Mouse (Mus musculus) lung, postnatal 0 days (tissue): Measurements from ENCODE around the gene Mrpl4. TPM values are rescaled to one million over a fixed set of nuclear protein-coding genes. Genes with fewer than 3 reads are reported as not detected.
A peak's percentile ranks its signal among the peaks of the same experiment; 100 is the strongest.

ENCODE experiments used
- ATAC-seq: fragments of 200-750 bp; cut with Nextera tagmentation; 2 replicates; pipeline ENCODE4 v1.8.0; 2017; ENCODE audit warnings: moderate library complexity
- DNase-seq: peaks from one replicate; pipeline ENCODE4 v3.0.0-alpha.2; 2016; ENCODE audit warnings: low spot score
- H3K27ac ChIP-seq: fragments of 300-500 bp; sonication (generic); 2 replicates; pipeline ENCODE4 v1.5.1; 2014; ENCODE audit warnings: antibody characterized with exemption, mild to moderate bottlenecking, low read length, mixed read lengths
- H3K27me3 ChIP-seq: fragments of 300-500 bp; sonication (generic); replicated peaks from 2 replicates; pipeline ENCODE4 v1.6.1; 2014; ENCODE audit warnings: low read length, mixed read lengths; ENCODE audit not compliant: insufficient read depth
- H3K36me3 ChIP-seq: fragments of 300-500 bp; sonication (generic); 2 replicates; pipeline ENCODE4 v1.6.1; 2014; ENCODE audit warnings: low read length, mixed read lengths; ENCODE audit not compliant: insufficient read depth
- H3K4me1 ChIP-seq: fragments of 300-500 bp; sonication (generic); 2 replicates; pipeline ENCODE4 v1.6.1; 2014; ENCODE audit warnings: antibody characterized with exemption, low read depth, low read length, mixed read lengths; ENCODE audit not compliant: insufficient read depth
- H3K4me2 ChIP-seq: fragments of 300-500 bp; sonication (generic); replicated peaks from 2 replicates; pipeline ENCODE4 v1.6.1; 2014; ENCODE audit warnings: low read depth, mild to moderate bottlenecking, low read length, moderate library complexity, mixed read lengths
- H3K4me3 ChIP-seq: fragments of 300-500 bp; sonication (generic); 2 replicates; pipeline ENCODE4 v1.5.1; 2014; ENCODE audit warnings: low read depth, low read length
- H3K9ac ChIP-seq: fragments of 300-500 bp; sonication (generic); replicated peaks from 2 replicates; pipeline ENCODE4 v1.6.1; 2014; ENCODE audit warnings: low read depth, mild to moderate bottlenecking
- H3K9me3 ChIP-seq: fragments of 300-500 bp; sonication (generic); 2 replicates; pipeline ENCODE4 v1.6.1; 2016; ENCODE audit warnings: low read length, mixed read lengths
- CTCF ChIP-seq: IDR thresholded peaks from 2 replicates; pipeline ENCODE4 v1.5.1; 2016; ENCODE audit warnings: antibody characterized with exemption, mild to moderate bottlenecking
- EP300 ChIP-seq: IDR thresholded peaks from 2 replicates; pipeline ENCODE4 v1.6.1; 2016; ENCODE audit warnings: antibody characterized with exemption, mild to moderate bottlenecking, control low read depth
- WGBS: fragments of 180-500 bp; shearing (Covaris S2); extraction: QIAGEN DNeasy Blood & Tissue Kit; methylation state at CpG from one replicate; pipeline ENCODE4 v1.1.7; 2014; 5-methylcytosine and 5-hydroxymethylcytosine counted together
- polyA plus RNA-seq: library from polyadenylated mRNA; unstranded; fragments of >200 nt; fragmentation: Nextera tagmentation; extraction: Ambion mirVana; gene quantifications from 2 replicates; pipeline ENCODE4 v1.2.1, GENCODE M21; 2015

The Mrpl4 gene
- polyA plus RNA-seq, 1 experiment from 2014 or later, result 125 TPM

DNA sequence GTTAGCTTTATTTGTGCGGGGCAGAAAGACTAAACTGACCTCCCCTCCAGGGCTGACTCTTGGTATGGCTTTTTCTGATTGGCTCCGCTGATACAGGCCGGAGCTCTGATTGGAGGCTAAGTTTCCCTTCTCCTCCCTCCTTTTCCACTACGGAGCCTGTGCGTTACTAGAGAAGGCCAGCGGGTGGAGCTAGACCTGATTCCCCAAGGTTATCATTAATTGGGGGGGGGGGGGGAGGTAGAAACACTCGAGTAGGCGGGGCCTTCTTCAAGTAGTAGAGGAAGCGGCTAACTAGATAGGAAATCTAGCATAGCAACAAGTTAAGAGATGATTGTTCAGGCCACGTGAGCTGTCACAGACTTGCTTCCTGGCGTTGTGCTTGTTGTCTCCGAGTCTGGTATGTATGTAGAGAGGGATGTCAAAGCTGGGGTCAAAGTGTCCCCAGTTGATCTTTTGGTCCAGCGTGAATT, 28.3 kb downstream of the Mrpl4 start:
- Histone ChIP-seq H3K4me1 (peaks cover 8% of the 10 kb centered on the region; the same call in 1 of the 2 replicates), H3K27ac (no peak overlapping the region), H3K9me3 (no peaks in the 10 kb centered on the region), H3K4me3 (peak overlapping the region; percentile 46), H3K4me2 (peak overlapping the region; percentile 85), H3K36me3 (0 out of 2 replicates have a peak, but pooled peaks cover 5% of the 10 kb centered on the region), H3K27me3 (peaks cover 26% of the 10 kb centered on the region), H3K9ac (no peak overlapping the region)
- DNase-seq (peak; percentile 98), ATAC-seq (peak; percentile 76)
- TF ChIP-seq CTCF, result peak; percentile 71
- peak; percentile 39; the same call in 1 of the 2 replicates for TF ChIP-seq EP300
- WGBS, result 0% methylated on average over 13 of the region's 13 CpGs

DNA sequence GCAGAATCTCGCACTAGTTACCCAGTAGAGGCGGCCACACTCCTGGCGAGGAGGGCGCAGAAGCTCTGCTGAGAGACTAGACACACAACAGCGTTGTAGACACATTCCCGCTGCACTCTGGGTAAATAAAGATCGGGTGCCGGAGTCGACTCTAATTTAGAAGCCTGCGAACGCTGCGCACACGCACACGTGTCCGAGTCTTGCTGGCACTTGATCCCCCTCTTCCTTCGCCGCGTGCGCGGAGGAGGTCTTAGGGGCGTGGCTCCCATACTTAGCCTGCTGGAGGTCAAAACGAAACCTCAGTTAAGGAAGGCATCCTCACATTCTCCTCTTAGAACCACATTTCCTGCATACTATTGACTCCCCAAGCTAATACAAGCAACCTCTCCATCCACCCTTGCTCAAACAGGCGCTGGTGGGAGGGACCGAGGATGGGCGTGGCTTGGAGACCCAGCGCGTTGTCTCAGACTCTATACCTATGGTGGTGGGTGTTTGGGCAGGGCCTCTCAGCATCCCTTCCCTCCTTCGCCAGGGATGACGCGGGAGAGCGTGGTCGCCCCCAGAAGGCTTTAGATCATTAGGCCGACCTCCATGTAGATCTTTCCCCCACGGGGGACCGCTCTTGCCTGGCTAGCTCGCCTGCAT, 28.8 kb downstream of the Mrpl4 start:
- Histone ChIP-seq H3K36me3 (0 out of 2 replicates have a peak, but pooled peaks cover 5% of the 10 kb centered on the region), H3K9me3 (no peaks in the 10 kb centered on the region), H3K4me3 (peak overlapping the region; percentile 46), H3K4me1 (peaks cover 8% of the 10 kb centered on the region; the same call in 1 of the 2 replicates), H3K4me2 (peak overlapping the region; percentile 85), H3K9ac (no peak overlapping the region), H3K27ac (no peak overlapping the region), H3K27me3 (peaks cover 32% of the 10 kb centered on the region)
- WGBS, result 0% methylated on average over 36 of the region's 36 CpGs
- DNase-seq (peak; percentile 73), ATAC-seq (peak; percentile 27)
- TF ChIP-seq EP300 (no peak), CTCF (no peak)

DNA sequence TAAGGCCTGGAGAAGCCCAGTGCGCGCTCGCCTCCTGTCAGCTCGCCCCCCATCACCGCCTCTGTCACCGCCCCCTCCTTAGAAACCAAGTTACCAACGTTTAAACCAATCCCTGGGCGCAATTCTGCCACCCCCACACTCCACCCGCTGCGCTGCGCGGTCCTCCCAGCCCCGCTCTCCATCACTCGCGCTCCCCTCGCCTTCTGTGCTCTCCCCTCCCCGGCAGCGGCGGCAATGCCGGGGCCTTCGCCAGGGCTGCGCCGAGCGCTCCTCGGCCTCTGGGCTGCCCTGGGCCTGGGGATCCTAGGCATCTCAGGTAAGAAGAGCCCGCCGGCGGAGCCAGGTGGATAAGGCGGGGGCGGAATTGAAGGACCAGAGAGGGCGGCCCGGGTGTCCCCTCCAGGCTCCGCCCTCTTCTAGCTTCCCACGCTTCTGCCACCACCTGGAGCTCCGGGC, 29.4 kb downstream of the Mrpl4 start, which contains the start of gene Icam5:
Icam5 (plus strand) TSS at position 178 of the 456 bp plus-strand sequence.
- Histone ChIP-seq H3K4me2 (peak within 1 kb of the TSS; percentile 85), H3K27ac (no peak within 1 kb of the TSS), H3K9ac (0 out of 2 replicates have a peak within 1 kb of the TSS, but pooled peaks have one; percentile 5), H3K36me3 (0 out of 2 replicates have a peak, but pooled peaks cover 5% of the 10 kb centered on the region), H3K27me3 (peaks cover 35% of the 10 kb centered on the region), H3K4me1 (peaks cover 9% of the 10 kb centered on the region; the same call in 1 of the 2 replicates), H3K4me3 (peak within 1 kb of the TSS; percentile 46), H3K9me3 (no peaks in the 10 kb centered on the region)
- DNase-seq (no peak), ATAC-seq (no peak)
- WGBS, result 2% methylated on average over 27 of the region's 35 CpGs
- TF ChIP-seq EP300 (no peak), CTCF (no peak)

DNA sequence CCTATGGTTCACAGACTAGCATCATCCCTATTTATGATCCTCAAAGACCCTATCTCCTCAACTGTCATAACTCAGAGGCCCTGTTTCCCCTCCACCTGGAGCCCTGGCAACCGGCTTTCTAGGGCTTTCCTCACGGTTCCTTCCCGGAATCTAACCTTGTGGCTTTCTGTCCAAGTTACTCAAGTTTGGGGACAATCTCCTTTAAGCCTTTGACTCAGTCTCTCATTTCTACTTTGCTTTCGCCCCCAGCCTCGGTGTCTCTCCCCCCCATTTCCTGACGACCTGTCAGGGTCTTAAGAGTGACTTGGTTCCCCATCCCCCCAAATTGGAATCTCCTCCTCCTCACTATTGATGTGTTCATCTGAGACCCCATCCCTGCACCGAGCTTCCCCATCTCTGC, 30.0 kb downstream of the Mrpl4 start:
- H3K27me3 ChIP-seq, result peaks cover 39% of the 10 kb centered on the region
- no peak for ATAC-seq
- 0 out of 2 replicates have a peak, but pooled peaks cover 5% of the 10 kb centered on the region for H3K36me3 ChIP-seq
- H3K9ac ChIP-seq, result no peak overlapping the region
- DNase-seq, result no peak
- H3K4me3 ChIP-seq, result peak overlapping the region; percentile 46
- 2% methylated on average over 7 of the region's 7 CpGs for WGBS
- H3K27ac ChIP-seq, result no peak overlapping the region
- H3K4me2 ChIP-seq, result peak overlapping the region; percentile 85
- TF ChIP-seq CTCF (no peak), EP300 (no peak)
- no peaks in the 10 kb centered on the region for H3K9me3 ChIP-seq
- peaks cover 12% of the 10 kb centered on the region; the same call in 1 of the 2 replicates for H3K4me1 ChIP-seq

DNA sequence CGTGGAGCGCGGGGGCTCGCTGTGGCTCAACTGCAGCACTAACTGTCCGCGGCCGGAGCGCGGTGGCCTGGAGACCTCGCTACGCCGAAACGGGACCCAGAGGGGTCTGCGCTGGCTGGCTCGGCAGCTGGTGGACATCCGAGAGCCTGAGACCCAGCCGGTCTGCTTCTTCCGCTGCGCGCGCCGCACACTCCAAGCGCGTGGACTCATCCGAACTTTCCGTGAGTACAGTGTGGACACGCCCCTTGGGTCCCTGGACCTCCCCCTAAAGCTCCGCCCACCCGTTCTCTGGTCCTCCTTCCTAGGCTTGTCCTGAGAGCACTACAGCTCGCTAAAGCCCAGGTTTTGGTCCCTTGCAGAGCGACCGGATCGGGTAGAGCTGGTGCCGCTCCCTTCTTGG, 30.6 kb downstream of the Mrpl4 start:
- TF ChIP-seq EP300 (no peak), CTCF (no peak)
- 0% methylated on average over 24 of the region's 34 CpGs for WGBS
- Histone ChIP-seq H3K27me3 (peaks cover 42% of the 10 kb centered on the region), H3K4me1 (peaks cover 12% of the 10 kb centered on the region; the same call in 1 of the 2 replicates), H3K4me3 (peak overlapping the region; percentile 44), H3K9ac (no peak overlapping the region), H3K9me3 (no peaks in the 10 kb centered on the region), H3K4me2 (peak overlapping the region; percentile 85), H3K36me3 (0 out of 2 replicates have a peak, but pooled peaks cover 4% of the 10 kb centered on the region), H3K27ac (no peak overlapping the region)
- ATAC-seq (peak; percentile 71), DNase-seq (peak; percentile 96)

DNA sequence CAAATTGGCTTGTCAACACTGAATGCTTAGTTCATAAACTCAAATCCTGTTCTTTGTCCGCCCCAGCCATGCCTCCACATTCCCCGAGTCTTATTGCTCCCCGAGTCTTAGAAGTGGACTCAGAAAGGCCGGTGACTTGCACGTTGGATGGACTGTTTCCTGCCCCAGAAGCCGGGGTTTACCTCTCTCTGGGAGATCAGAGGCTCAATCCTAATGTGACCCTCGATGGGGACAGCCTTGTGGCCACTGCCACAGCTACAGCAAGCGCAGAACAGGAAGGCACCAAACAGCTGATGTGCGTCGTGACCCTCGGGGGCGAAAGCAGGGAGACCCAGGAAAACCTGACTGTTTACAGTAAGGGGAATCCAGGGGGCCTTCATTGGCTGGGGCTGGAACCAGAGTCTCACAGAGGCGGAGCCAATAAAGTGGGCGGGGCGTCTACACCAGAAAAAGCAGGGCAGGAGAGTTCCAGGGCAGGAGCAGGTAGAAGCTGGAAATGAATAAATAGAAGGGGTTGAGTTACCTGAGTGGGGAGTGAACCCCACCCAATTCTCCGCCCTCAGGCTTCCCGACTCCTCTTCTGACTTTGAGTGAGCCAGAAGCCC, 32.0 kb downstream of the Mrpl4 start:
- no peaks in the 10 kb centered on the region for H3K9me3 ChIP-seq
- no peaks in the 10 kb centered on the region for H3K36me3 ChIP-seq
- 6% methylated on average over 17 of the region's 17 CpGs for WGBS
- no peak overlapping the region for H3K4me2 ChIP-seq
- ATAC-seq, result no peak
- H3K9ac ChIP-seq, result no peak overlapping the region
- peaks cover 42% of the 10 kb centered on the region for H3K27me3 ChIP-seq
- peak; percentile 10 for DNase-seq
- TF ChIP-seq CTCF, result no peak
- no peak for TF ChIP-seq EP300
- H3K4me3 ChIP-seq, result no peak overlapping the region
- H3K27ac ChIP-seq, result no peak overlapping the region
- peaks cover 12% of the 10 kb centered on the region; the same call in 1 of the 2 replicates for H3K4me1 ChIP-seq
